Mouse (Mus musculus): ENCODE results near the gene Mtmr6.

Mtmr6 gene

GRCm38 (mm10) chr14:60264990-60265876 is at the start of gene Mtmr6:
TSS of gene Mtmr6 (plus strand) at chr14:60265228.
- DNase-seq = peak; percentile 96 to 97

GRCm38 (mm10) chr14:60216125-60216524 is 48.9 kb upstream of the Mtmr6 start:
- DNase-seq = no peak

DNA sequence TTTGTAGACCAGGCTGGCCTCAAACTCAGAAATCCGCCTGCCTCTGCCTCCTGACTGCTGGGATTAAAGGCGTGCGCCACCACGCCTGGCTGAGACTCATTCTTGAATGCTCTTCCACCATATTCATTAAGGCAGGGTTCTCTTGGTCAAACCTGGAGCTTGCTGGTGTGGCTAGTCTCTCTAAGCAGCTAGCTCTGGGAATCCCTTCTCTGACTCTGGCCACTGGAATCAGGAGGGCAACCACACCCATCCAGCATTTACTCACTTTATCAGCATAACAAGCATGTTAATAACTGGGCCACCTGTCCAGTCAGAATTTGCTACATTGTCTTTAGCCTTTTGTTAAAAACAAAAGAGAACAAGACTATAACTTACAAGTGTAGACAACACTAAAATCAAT is 47.4 kb upstream of the Mtmr6 start:
- DNase-seq = no peak

DNA sequence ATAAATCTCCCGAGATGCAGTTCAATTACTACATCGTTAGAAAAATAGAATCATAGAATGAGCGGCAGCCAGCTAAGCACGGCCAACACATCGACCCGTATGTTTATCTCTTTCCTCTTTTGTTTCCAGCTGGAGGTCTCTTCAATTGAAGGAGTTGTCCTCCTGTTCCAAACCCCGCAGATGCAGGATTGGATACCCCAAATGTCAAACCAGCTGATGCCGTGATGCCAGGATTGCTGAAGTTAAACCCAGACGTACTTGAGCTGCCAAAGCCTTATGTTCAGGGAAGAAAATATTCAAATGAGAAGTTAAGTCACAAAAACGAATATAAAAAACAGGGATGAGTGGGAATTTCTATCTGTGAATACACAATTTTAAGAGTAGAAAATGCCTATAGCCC is 45.1 kb upstream of the Mtmr6 start:
- DNase-seq = no peak

GRCm38 (mm10) chr14:60238551-60238950 is 26.5 kb upstream of the Mtmr6 start:
- peak in 1 of 2 experiments; percentile 14 for DNase-seq

DNA sequence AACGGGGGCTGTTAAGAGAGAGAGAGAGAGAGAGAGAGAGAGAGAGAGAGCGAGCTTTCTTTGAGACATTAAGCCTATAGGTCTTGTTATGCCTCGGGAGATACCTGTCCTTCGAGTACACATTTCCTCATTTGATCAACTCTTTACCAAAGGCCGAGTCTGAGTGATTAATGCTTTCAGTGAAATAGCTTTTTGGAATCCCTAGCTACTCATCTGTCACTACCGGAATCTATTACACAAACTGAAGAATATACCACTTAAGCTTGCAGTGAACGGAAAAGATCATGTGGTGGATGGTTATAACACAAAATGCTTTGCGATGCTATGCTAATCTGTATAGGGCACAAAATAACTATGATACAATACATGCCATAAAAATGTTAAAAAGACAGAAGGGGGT is 14.7 kb upstream of the Mtmr6 start:
- no peak for DNase-seq

- DNase-seq = no peak
These were observed 14.1 kb upstream of the Mtmr6 start for GRCm38 (mm10) chr14:60250879-60251278.

DNA sequence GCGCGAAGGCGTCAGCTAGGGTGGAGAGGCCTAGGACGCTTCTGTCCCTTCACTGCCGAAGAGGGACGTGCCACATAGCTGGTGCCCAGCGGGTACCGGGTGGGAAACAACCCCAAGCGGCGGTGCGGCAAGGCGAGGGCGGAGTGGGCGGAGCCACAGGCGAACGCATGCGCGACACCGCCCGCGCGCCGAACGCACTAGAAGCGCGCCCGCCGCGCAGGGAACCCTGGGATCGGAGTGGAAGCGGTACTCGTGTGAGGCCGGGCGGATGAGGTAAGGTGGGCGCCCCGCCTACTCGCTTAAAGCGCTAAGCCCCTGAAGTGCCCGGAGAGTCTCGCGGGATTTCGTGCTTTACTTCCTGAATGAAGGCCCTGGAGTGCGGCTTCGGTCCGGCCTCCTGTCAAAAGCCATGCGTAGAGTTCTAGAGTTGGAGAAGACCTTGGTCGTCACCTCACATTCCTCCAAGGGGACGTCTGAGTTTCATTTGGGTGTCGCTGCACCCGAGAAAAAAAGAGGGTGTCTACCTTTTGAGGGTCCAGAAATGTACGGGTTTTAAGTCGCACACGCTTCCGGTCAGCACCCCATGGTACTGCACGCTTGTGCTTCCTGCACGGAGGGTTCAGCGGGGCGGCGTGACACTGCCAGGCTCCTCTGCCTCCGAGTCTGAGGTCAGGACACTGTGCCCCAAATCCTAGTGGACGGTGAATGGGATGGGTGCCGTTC is 13.6 kb upstream of the Mtmr6 start, which contains the start of the genes Nupl1 and Gm49336:
Gene Nupl1, minus strand, starts transcription at position 151 of the 723 bp plus-strand sequence.
Gene Gm49336, minus strand, starts transcription at position 227 of the 723 bp plus-strand sequence.
- DNase-seq = peak; percentile 99

DNA sequence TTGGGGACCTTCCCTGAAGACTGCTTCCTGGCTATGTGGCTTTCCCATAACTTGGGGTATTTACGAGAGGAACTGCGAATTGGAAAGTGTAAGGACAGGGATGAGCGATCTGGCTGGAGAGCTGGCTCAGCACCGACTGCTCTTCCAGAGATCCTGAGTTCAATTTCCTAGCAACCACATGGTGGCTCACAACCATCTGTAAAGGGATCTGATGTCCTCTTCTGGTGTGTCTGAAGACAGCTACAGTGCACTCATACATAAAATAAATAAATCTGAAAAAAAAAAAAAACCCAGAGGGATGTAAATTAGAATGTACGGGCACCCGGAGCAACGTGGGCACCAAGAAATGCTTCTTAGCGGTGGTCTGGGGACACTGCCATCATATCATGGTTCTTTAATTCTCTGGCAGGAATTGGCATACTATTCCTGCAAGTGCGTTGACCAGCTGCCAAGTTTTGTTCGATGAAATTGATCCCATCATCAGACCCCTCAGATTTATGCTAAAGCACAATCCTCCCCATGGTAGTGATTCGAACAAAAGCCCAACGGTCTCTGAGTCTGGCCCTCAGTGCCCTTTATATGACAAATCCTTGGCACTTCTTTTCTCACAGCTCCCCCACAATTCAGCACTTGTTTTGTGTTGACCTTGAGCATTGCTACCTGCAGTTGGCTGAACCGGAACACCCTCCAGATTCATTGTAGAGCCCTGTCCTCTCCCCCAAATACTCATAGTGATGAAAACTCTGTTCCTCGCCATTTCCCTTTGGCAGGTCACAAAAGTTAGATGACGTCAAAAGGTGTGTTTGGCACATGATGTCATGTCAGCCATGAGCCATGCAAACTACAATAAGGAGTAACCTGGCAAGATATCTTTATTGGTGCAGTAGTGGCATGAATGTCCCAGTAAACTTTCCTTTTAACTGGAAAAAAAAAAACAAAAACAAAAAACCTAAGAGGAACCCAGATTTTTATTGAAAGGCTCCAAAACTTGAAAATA is 12.7 kb upstream of the Mtmr6 start:
- DNase-seq = peak; percentile 21 to 22

DNA sequence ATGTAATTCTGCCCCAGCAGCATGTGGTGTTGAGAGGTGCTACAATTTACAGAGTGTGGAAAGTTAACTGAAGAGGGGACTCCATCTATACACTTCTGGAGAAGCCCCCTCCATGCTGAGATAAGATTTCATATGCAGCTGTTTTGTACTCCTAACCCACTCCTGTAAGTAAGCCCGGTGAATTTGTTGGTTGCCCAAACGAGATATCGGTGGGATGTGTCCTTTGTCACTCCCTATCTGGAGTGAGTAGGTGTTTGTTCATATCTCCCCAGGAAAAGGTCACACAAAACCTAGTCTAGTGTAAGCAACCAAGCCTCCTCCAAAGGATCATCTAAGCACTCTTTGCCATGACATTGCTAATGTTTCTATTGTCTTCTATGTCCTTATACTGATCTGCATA is 11.6 kb upstream of the Mtmr6 start:
- no peak for DNase-seq

GRCm38 (mm10) chr14:60254774-60255173 is 10.3 kb upstream of the Mtmr6 start:
- no peak for DNase-seq

GRCm38 (mm10) chr14:60256356-60256755 is 8.7 kb upstream of the Mtmr6 start:
- no peak for DNase-seq

DNA sequence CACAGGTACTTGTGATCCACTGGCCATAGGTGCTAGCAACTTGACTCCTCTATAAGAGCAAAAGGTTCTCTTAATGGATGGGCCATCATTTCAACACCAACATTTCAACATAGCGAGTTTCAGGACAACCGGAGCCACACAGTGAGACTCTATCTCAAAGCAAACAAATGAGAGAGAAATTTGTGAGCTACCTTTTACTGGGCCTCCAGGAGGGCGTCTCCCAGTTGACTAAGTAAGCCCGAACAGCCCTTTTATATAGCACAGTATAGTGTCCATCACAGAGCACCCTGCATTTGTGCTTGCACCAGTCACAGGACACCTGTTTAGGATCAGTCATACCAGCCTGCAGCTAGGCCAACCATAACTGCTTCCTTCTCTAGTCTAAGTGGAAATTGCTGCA is 7.9 kb upstream of the Mtmr6 start:
- DNase-seq = no peak

DNA sequence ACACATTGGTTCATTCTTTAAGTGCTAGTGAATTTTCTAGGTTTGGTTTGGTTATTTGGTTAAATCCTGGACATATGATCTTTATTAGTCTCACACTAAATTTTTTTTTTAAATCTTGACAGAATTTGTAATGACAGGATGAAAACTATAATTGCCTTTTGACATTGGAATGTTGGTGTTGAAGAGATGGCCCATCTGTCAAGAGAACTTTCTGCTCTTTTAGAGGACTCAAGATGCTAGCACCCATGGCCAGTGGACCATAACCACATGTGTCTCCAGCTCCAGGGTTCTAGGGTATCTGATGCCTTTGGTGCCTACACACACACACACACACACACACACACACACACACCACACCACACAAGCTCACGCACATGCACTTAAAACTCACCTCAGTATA is 7.2 kb upstream of the Mtmr6 start:
- no peak for DNase-seq

DNA sequence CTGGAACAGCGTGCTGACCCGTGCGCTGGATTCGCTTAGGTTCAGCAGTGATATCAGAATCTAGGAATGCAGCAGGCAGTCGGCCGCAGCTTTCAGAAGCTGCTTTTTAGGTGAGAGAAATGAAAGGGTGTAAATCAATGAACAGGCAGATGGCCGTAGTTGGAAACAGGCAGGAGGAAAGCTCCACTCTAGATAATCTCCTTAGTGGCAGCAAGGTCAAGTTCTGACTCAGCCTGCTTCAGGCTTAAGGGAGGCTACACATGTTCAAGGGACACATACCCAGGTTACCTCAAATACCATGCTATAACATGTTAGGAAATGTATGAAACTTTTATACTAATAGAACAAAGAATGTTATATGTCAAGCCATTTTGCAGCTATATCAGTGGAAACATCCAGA is 2.7 kb upstream of the Mtmr6 start:
- no peak for DNase-seq

DNA sequence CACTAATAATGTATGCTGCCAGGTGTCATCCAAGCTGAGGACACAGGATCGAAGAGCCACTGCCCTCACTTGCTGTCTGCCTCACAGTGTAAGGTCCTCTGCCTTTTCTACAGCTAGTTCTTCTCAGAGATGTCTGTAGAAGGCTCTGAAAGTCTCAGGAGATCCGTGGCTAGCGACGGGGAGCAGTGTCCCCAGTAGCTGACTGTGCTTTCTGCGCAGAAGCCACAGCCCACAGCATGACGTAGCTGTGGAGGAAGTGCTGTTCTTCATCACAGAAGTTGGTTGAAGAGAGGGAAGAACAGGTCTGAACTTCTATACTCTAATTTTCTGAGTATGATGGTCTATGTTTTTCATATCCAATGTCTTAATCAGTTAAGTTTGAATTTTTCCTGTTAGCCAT is 4.3 kb downstream of the Mtmr6 start:
- DNase-seq = no peak

GRCm38 (mm10) chr14:60273346-60273745 is 8.3 kb downstream of the Mtmr6 start:
- DNase-seq = no peak

DNA sequence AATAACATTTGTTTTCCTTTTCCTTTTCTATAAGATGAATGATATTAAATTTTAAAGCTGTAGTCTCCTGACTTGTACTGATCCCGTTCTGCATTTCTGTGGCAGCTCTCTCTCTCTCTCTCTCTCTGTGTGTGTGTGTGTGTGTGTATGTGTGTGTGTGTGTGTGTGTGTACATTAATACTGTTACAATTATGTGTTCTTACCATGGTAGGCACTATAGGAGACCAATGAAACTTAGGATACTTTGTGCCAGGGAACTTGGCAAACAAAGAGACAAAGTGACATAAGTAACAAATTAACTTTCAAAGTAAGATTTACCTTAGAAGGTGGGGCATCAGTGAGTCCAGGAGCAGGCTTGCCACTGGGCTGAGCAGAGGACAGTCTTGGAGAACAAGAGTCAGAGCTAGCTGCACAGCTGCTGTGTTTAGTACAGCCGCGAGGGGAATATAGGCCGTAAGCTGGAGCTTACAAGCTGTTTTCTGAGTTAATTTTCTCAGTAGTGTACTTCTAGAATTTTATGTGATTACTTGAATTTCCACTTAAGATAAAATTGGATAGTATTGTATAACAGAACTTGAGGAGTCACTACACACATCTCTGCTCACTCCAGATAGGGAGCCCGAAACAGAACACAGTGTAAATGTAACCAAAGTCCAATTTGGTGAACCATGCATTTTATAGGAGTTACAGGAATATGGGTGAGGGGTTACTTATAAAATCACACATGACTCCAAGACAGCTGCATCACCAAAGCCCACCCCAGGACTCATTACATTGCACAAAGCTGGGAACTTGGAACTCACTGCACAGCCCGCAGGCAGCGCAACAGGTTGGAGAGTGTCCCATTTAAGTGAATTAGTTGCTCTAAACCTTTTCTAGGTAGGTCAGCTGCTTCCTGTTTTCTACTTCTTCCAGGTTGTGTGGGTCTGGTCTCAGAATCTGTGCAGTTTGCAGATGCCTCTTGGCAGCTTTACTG is 10.6 kb downstream of the Mtmr6 start:
- peak; percentile 34 to 48 for DNase-seq

- DNase-seq = no peak
These were observed 21.3 kb downstream of the Mtmr6 start for GRCm38 (mm10) chr14:60286194-60286863.

- no peak for DNase-seq
These were observed 25.3 kb downstream of the Mtmr6 start for GRCm38 (mm10) chr14:60290363-60290762.

DNA sequence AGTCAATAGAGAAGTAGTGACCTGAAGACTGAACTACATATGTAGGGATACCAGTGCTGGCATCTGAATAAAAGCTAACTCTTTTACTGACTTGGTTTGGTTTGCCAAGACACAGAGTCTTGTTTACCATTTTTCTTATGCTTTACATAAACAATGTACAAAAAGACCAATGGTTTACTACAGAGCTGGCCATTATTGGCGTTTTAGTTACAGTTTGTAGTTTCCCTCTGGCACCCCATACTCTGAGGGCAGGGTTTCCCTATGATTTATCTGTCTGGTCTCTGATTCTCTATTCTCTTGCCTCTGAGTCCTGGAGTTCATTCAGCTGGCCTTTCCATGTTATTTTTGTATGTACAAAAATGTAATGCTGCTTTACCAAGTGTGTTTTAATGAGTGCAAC is 30.5 kb downstream of the Mtmr6 start:
- no peak for DNase-seq
